Comparison of ENCODE assay signal across 10 mouse cellular contexts in genomic region chr19:21630656-21631331, GRCm38 (mm10). TPM values are rescaled to one million over a fixed set of nuclear protein-coding genes. Genes with fewer than 3 reads are reported as not detected.
A peak's percentile ranks its signal among the peaks of the same experiment; 100 is the strongest.
DNase-seq lines count a peak whose midpoint lies in the region; ATAC-seq and TF ChIP-seq lines count a peak whose summit lies in the region.
"Had no signal": no experiment of that assay in that cellular context is flagged by ENCODE, and none has a peak within 500 bp of the region (broad histone marks: within the 10 kb centered on the region; RNA-seq: fewer than 3 reads in every experiment).

No protein-coding gene starts in this region.

- in situ Hi-C loops in ES-E14 (cut with MboI; ENCODE audit: low sequenced_read_pairs in 2 of 2, unreplicated experiment in 2 of 2) = no loop called here

- no peaks in the 10 kb centered on the region for H3K9me3 ChIP-seq in kidney, embryonic 15.5 days (replicated peaks)
- H3K9me3 ChIP-seq in ES-E14 (ENCODE audit: control insufficient read depth, insufficient read depth, low read depth, low read length) = no peaks in the 10 kb centered on the region
- H3K9me3 ChIP-seq in midbrain, embryonic 13.5 days = no peaks in the 10 kb centered on the region
- H3K9me3 ChIP-seq: limb, embryonic 15.5 days had no signal

- H3K4me2 ChIP-seq in kidney, embryonic 15.5 days = no peak overlapping the region
- H3K4me2 ChIP-seq in midbrain, embryonic 13.5 days (replicated peaks) = no peak overlapping the region
- H3K4me2 ChIP-seq: limb, embryonic 15.5 days had no signal

- DNase-seq in kidney, adult 8-10 months = no peak
- DNase-seq in ES-E14 (ENCODE audit: low read depth, low spot score) = no peak
- DNase-seq in induced T-regulatory cell, adult 2 months (ENCODE audit: low read depth) = peak; percentile 61
- peak; percentile 83 to 84 for DNase-seq in spleen, postnatal 36 days (ENCODE audit: low spot score in 2 of 2)
- DNase-seq in right cerebral cortex, adult 18-20 months = no peak
- DNase-seq in left cerebral cortex, postnatal 36 days (ENCODE audit: low spot score in 2 of 2) = no peak
- DNase-seq: adrenal gland, adult 8-10 months had no signal

- 41% methylated on average over 14 of the region's 14 CpGs for WGBS in kidney, embryonic 15.5 days
- 70% methylated on average over 14 of the region's 14 CpGs for WGBS in midbrain, embryonic 13.5 days

- no peaks in the 10 kb centered on the region for H3K36me3 ChIP-seq in kidney, embryonic 15.5 days
- H3K36me3 ChIP-seq in ES-E14 (ENCODE audit: control insufficient read depth, insufficient read depth, low read length, poor library complexity, severe bottlenecking) = no peaks in the 10 kb centered on the region
- no peaks in the 10 kb centered on the region for H3K36me3 ChIP-seq in midbrain, embryonic 13.5 days
- H3K36me3 ChIP-seq: limb, embryonic 15.5 days had no signal

- no peak overlapping the region for H3K9ac ChIP-seq in kidney, embryonic 15.5 days
- 0 out of 2 replicates have a peak overlapping the region, but pooled peaks have one; percentile 51 for H3K9ac ChIP-seq in ES-E14 (ENCODE audit: insufficient read depth, low read depth, low read length, poor library complexity, severe bottlenecking)
- no peak overlapping the region for H3K9ac ChIP-seq in midbrain, embryonic 13.5 days (replicated peaks)
- H3K9ac ChIP-seq: limb, embryonic 15.5 days had no signal

- no peak overlapping the region for H3K4me3 ChIP-seq in kidney, embryonic 15.5 days (replicated peaks)
- no peak overlapping the region for H3K4me3 ChIP-seq in ES-E14 (ENCODE audit: insufficient read depth in 1 of 2, low read depth in 1 of 2, low read length in 2 of 2, poor library complexity in 1 of 2, severe bottlenecking in 1 of 2)
- no peak overlapping the region for H3K4me3 ChIP-seq in midbrain, embryonic 13.5 days (replicated peaks)
- H3K4me3 ChIP-seq: limb, embryonic 15.5 days had no signal

- H3K27me3 ChIP-seq in kidney, embryonic 15.5 days = no peaks in the 10 kb centered on the region
- H3K27me3 ChIP-seq in midbrain, embryonic 13.5 days = no peaks in the 10 kb centered on the region
- H3K27me3 ChIP-seq: limb, embryonic 15.5 days had no signal

- no peak for ATAC-seq in kidney, embryonic 15.5 days (replicated peaks; ENCODE audit: low FRiP score)
- ATAC-seq in midbrain, embryonic 13.5 days = no peak

- 0 out of 2 replicates have a peak overlapping the region, but pooled peaks have one; percentile 1 for H3K27ac ChIP-seq in kidney, embryonic 15.5 days
- H3K27ac ChIP-seq in ES-E14 (ENCODE audit: insufficient read depth, low read depth, low read length, poor library complexity, severe bottlenecking) = no peak overlapping the region
- no peak overlapping the region; the same call in 1 of the 2 replicates for H3K27ac ChIP-seq in midbrain, embryonic 13.5 days
- H3K27ac ChIP-seq: limb, embryonic 15.5 days had no signal

- intact Hi-C loops in left cerebral cortex, postnatal 36 days (cut with DNase I) = no loop called here

- peaks cover 8% of the 10 kb centered on the region; the same call in 1 of the 2 replicates for H3K4me1 ChIP-seq in kidney, embryonic 15.5 days
- peaks cover 0 to 6% of the 10 kb centered on the region in 2 experiments; a peak in 2 of 4 replicates for H3K4me1 ChIP-seq in ES-E14 (ENCODE audit: control insufficient read depth in 2 of 2, insufficient read depth in 2 of 2, low read length in 2 of 2, poor library complexity in 1 of 2)
- H3K4me1 ChIP-seq in midbrain, embryonic 13.5 days (replicated peaks) = peaks cover 11% of the 10 kb centered on the region

TF ChIP-seq in ES-E14, 5 proteins besides CTCF, POLR2A, EP300 and RAD21:
- TF ChIP-seq CHD2 (IDR thresholded peaks at IDR 0.05; ENCODE audit: low read depth, low read length) (no peak), MAFK (IDR thresholded peaks at IDR 0.05; ENCODE audit: insufficient read depth, low read depth, low read length) (no peak), ZC3H11A (IDR thresholded peaks at IDR 0.05; ENCODE audit: borderline replicate concordance, low read depth, low read length) (no peak), ZNF384 (IDR thresholded peaks at IDR 0.05; ENCODE audit: low read depth, low read length) (no peak), HCFC1 (IDR thresholded peaks at IDR 0.05; ENCODE audit: borderline replicate concordance, insufficient read depth, low read length) (no peak)

RNA-seq across cellular contexts. Expression of gene 1110059E24Rik, which starts 22.0 kb away (rescaled TPM):
- 61.9 and 62.2 TPM in 2 replicates for polyA plus RNA-seq in kidney, embryonic 15.5 days (2015; fragmentation: Nextera tagmentation; extraction: Ambion mirVana)
- 34.6 and 38.9 TPM in 2 replicates for total RNA-seq in ES-E14 (2012; rRNA removed)
- 68.6 and 69.9 TPM in 2 replicates for polyA plus RNA-seq in midbrain, embryonic 13.5 days (2015; fragmentation: Nextera tagmentation; extraction: Ambion mirVana)
- total RNA-seq in left cerebral cortex, postnatal 36 days (2021) = 10 to 100 TPM; 21.2 to 22.7 TPM

RNA-seq across cellular contexts. Expression of gene Abhd17b, which starts 22.2 kb away (rescaled TPM):
- polyA plus RNA-seq in kidney, embryonic 15.5 days (2015; fragmentation: Nextera tagmentation; extraction: Ambion mirVana) = 29.1 and 34.7 TPM in 2 replicates
- total RNA-seq in ES-E14 (2012; rRNA removed) = 13.1 and 15.9 TPM in 2 replicates
- 38.3 and 40.1 TPM in 2 replicates for polyA plus RNA-seq in midbrain, embryonic 13.5 days (2015; fragmentation: Nextera tagmentation; extraction: Ambion mirVana)
- total RNA-seq in left cerebral cortex, postnatal 36 days (2021) = 10 to 100 TPM; 43.2 to 45.9 TPM

Comparison
In these comparisons a context has a peak if more than half of its experiments do, and no peak if none do; other contexts are left out.
1. DNase-seq: peak in induced T-regulatory cell, adult 2 months (single experiment) and spleen, postnatal 36 days (2 of 2); none in kidney, adult 8-10 months (0 of 2), ES-E14 (single experiment), right cerebral cortex, adult 18-20 months (single experiment) and left cerebral cortex, postnatal 36 days (0 of 2).